Mouse (Mus musculus) bone marrow macrophage, adult 2 months (primary cell): ENCODE measurements around the gene Ybey. TPM values are rescaled to one million over a fixed set of nuclear protein-coding genes. Genes with fewer than 3 reads are reported as not detected.

Source experiments
- H3K27ac ChIP-seq: 2 replicates; pipeline ENCODE4 v1.5.1; 2012; ENCODE audit warnings: low read depth, low read length; ENCODE audit not compliant: insufficient read depth
- H3K4me1 ChIP-seq: 2 replicates; pipeline ENCODE4 v1.6.1; 2012; ENCODE audit warnings: low read length; ENCODE audit not compliant: control insufficient read depth, insufficient read depth
- H3K4me3 ChIP-seq: 2 replicates; pipeline ENCODE4 v1.5.1; 2012; ENCODE audit warnings: mild to moderate bottlenecking, low read length, moderate library complexity; ENCODE audit not compliant: insufficient read depth
- CTCF ChIP-seq: IDR thresholded peaks from 2 replicates; pipeline ENCODE4 v1.5.1; 2012; ENCODE audit warnings: low read depth, mild to moderate bottlenecking, low read length, moderate library complexity
- POLR2A ChIP-seq: IDR thresholded peaks from 2 replicates; pipeline ENCODE4 v1.6.1; 2012; ENCODE audit warnings: mild to moderate bottlenecking, low read depth, low read length, borderline replicate concordance
- polyA plus RNA-seq: library from polyadenylated mRNA; stranded (reverse); fragments of >200 nt; gene quantifications from 2 replicates; pipeline ENCODE4 v1.2.4, GENCODE M21; 2012; ENCODE audit not compliant: missing spikeins, insufficient read depth, insufficient read length

Gene Ybey
- polyA plus RNA-seq, 1 experiment: 2.7 TPM

- TF ChIP-seq POLR2A (no peak), CTCF (no peak)
- Histone ChIP-seq H3K4me3 (no peak overlapping the region), H3K27ac (no peak overlapping the region), H3K4me1 (peaks cover 15% of the 10 kb centered on the region)
Measured at GRCm38 (mm10) chr10:76447406-76448229, 21.3 kb downstream of the Ybey start.

- H3K4me3 ChIP-seq: no peak overlapping the region
- TF ChIP-seq CTCF: no peak
- no peak for TF ChIP-seq POLR2A
- H3K27ac ChIP-seq: no peak overlapping the region
- peaks cover 19% of the 10 kb centered on the region for H3K4me1 ChIP-seq
Measured at GRCm38 (mm10) chr10:76445996-76446681, 22.8 kb downstream of the Ybey start.

GRCm38 (mm10) chr10:76442178-76443088 is 26.5 kb downstream of the Ybey start, which contains the start of gene Pcnt:
Gene Pcnt (minus strand): TSS chr10:76442786.
- TF ChIP-seq CTCF (no peak), POLR2A (no peak)
- H3K4me1 ChIP-seq: peaks cover 23% of the 10 kb centered on the region
- peak within 1 kb of the TSS; percentile 90 for H3K4me3 ChIP-seq
- peak within 1 kb of the TSS; percentile 80 for H3K27ac ChIP-seq

- TF ChIP-seq CTCF (no peak), POLR2A (no peak)
- H3K4me3 ChIP-seq: no peak within 1 kb of the TSS
- peaks cover 13% of the 10 kb centered on the region for H3K4me1 ChIP-seq
- H3K27ac ChIP-seq: no peak within 1 kb of the TSS
Measured at GRCm38 (mm10) chr10:76440281-76440680, 28.6 kb downstream of the Ybey start, which contains the start of gene AC141477.1. Gene AC141477.1 (minus strand): TSS chr10:76440444.

- TF ChIP-seq POLR2A (no peak), CTCF (no peak)
- H3K4me3 ChIP-seq: no peak overlapping the region
- H3K27ac ChIP-seq: no peak overlapping the region
Measured at GRCm38 (mm10) chr10:76439107-76439890, 29.6 kb downstream of the Ybey start.

GRCm38 (mm10) chr10:76433925-76434324 is 35.0 kb downstream of the Ybey start:
- Histone ChIP-seq H3K4me1 (no peaks in the 10 kb centered on the region), H3K4me3 (no peak overlapping the region), H3K27ac (no peak overlapping the region)
- TF ChIP-seq CTCF (no peak), POLR2A (no peak)

More at GRCm38 (mm10) chr10:76439107-76439890, 29.6 kb downstream of the Ybey start:
- H3K4me1 ChIP-seq: peaks cover 13% of the 10 kb centered on the region

GRCm38 (mm10) chr10:76425674-76426073 is 43.2 kb downstream of the Ybey start:
- H3K27ac ChIP-seq: peak overlapping the region; percentile 11
- TF ChIP-seq POLR2A (no peak), CTCF (no peak)
- H3K4me1 ChIP-seq: peaks cover 8% of the 10 kb centered on the region
- no peak overlapping the region for H3K4me3 ChIP-seq

GRCm38 (mm10) chr10:76416811-76417210 is 52.1 kb downstream of the Ybey start:
- H3K27ac ChIP-seq: no peak overlapping the region
- H3K4me1 ChIP-seq: no peaks in the 10 kb centered on the region
- no peak for TF ChIP-seq CTCF
- TF ChIP-seq POLR2A: no peak
- no peak overlapping the region for H3K4me3 ChIP-seq

Other genes with a start within 250 kb of the Ybey start
- 20.0 and 23.3 TPM in 2 replicates for gene Prmt2, start 231.2 kb downstream of the Ybey start, polyA plus RNA-seq
- not detected in 2 replicates for gene S100b, start 215.3 kb downstream of the Ybey start, polyA plus RNA-seq
- 10.8 and 12.1 TPM in 2 replicates for gene Dip2a, start 123.8 kb downstream of the Ybey start, polyA plus RNA-seq
- gene AC141477.1, start 28.7 kb downstream of the Ybey start, polyA plus RNA-seq: 8.3 and 9.2 TPM in 2 replicates
- 24.8 and 27.3 TPM in 2 replicates for gene Pcnt, start 26.3 kb downstream of the Ybey start, polyA plus RNA-seq
- gene 2610028H24Rik, start 20.0 kb downstream of the Ybey start, polyA plus RNA-seq: not detected in 2 replicates
- 37.8 and 59.7 TPM in 2 replicates for gene Mcm3ap, start 187 bp downstream of the Ybey start, polyA plus RNA-seq
- gene Lss, start 62.5 kb upstream of the Ybey start, polyA plus RNA-seq: 10.9 and 11.0 TPM in 2 replicates
- gene Spatc1l, start 93.2 kb upstream of the Ybey start, polyA plus RNA-seq: not detected in 2 replicates
- gene Ftcd, start 106.5 kb upstream of the Ybey start, polyA plus RNA-seq: not detected in 2 replicates
- gene Col6a2, start 154.5 kb upstream of the Ybey start, polyA plus RNA-seq: 2.2 and 3.1 TPM in 2 replicates